Mouse (Mus musculus) heart, embryonic 13.5 days (tissue): ENCODE results near the gene Fam187a. TPM values are rescaled to one million over a fixed set of nuclear protein-coding genes. Genes with fewer than 3 reads are reported as not detected.

ENCODE experiments used
- ATAC-seq: fragments of 200-750 bp; cut with Nextera tagmentation; 2 replicates; pipeline ENCODE4 v1.8.0; 2017; ENCODE audit warnings: moderate TSS enrichment; ENCODE audit not compliant: insufficient number of reproducible peaks, low FRiP score, low TSS enrichment; ENCODE audit errors: extremely low read depth
- H3K27ac ChIP-seq: fragments of 300-500 bp; sonication (generic); replicated peaks from 2 replicates; pipeline ENCODE4 v1.5.1; 2015; ENCODE audit warnings: moderate library complexity, mild to moderate bottlenecking, inconsistent platforms
- H3K27me3 ChIP-seq: fragments of 300-500 bp; sonication (generic); replicated peaks from 2 replicates; pipeline ENCODE4 v1.6.1; 2015; ENCODE audit warnings: mild to moderate bottlenecking, inconsistent platforms
- H3K36me3 ChIP-seq: fragments of 300-500 bp; sonication (generic); 2 replicates; pipeline ENCODE4 v1.6.1; 2015; ENCODE audit warnings: mild to moderate bottlenecking, inconsistent platforms
- H3K4me1 ChIP-seq: fragments of 300-500 bp; sonication (generic); 2 replicates; pipeline ENCODE4 v1.6.1; 2015; ENCODE audit warnings: inconsistent platforms
- H3K4me2 ChIP-seq: fragments of 300-500 bp; sonication (generic); 2 replicates; pipeline ENCODE4 v1.6.1; 2015; ENCODE audit warnings: inconsistent platforms, mild to moderate bottlenecking, moderate library complexity
- H3K4me3 ChIP-seq: fragments of 300-500 bp; sonication (generic); 2 replicates; pipeline ENCODE4 v1.5.1; 2015; ENCODE audit warnings: moderate library complexity, mild to moderate bottlenecking, inconsistent platforms
- H3K9ac ChIP-seq: fragments of 300-500 bp; sonication (generic); 2 replicates; pipeline ENCODE4 v1.6.1; 2015; ENCODE audit warnings: inconsistent platforms, mild to moderate bottlenecking, moderate library complexity
- H3K9me3 ChIP-seq: fragments of 300-500 bp; sonication (generic); 2 replicates; pipeline ENCODE4 v1.6.1; 2016; ENCODE audit warnings: inconsistent platforms
- WGBS: fragments of 180-500 bp; shearing (Covaris S2); methylation state at CpG from one replicate; pipeline ENCODE4 v1.1.7; 2015; ENCODE audit warnings: mixed read lengths; 5-methylcytosine and 5-hydroxymethylcytosine counted together
- polyA plus RNA-seq: library from polyadenylated mRNA; unstranded; fragments of >200 nt; fragmentation: Nextera tagmentation; extraction: Ambion mirVana; gene quantifications from 2 replicates; pipeline ENCODE4 v1.2.1, GENCODE M21; 2015

Fam187a gene
- polyA plus RNA-seq, result not detected in 2 replicates

DNA sequence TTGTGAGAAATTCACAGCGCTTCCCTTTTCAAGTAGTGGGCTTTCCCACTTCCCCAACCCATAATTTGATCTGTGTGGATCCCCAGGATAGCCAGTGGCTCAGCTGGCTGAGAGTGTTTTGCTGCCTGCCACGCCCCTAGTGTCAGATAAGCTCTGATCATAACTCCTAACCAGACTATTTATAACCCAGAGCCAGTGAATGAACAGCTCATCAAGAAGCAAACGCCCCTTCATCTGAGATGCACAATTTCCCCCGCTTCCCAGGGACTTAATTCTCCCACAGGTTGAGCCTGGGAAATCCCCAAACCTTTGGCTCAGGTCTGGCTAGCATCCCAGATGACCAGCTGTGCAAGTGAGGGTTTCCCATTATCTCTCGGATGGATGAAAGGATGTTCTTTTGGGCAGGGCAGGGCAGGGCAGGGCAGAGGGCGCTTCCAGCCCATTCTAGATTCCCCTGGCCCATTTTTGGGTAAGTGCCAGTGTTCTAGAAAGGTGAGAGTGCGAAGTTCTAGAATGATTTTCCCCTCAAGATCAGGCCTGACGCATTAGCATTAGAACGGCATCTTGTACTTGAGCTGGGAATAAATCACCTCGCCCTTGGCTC, at the start of gene Fam187a:
Fam187a (plus strand) TSS at position 554 of the 604 bp plus-strand sequence.
- Histone ChIP-seq H3K4me1 (peaks cover 31% of the 10 kb centered on the region), H3K4me2 (peak within 1 kb of the TSS; percentile 22; the same call in 1 of the 2 replicates), H3K9ac (peak within 1 kb of the TSS; percentile 15; the same call in 1 of the 2 replicates), H3K9me3 (no peaks in the 10 kb centered on the region), H3K27ac (peak within 1 kb of the TSS; percentile 36; the same call in 1 of the 2 replicates), H3K4me3 (no peak within 1 kb of the TSS), H3K36me3 (no peaks in the 10 kb centered on the region), H3K27me3 (peaks cover 52% of the 10 kb centered on the region)
- WGBS, result 48% methylated on average over 10 of the region's 10 CpGs
- ATAC-seq, result no peak

DNA sequence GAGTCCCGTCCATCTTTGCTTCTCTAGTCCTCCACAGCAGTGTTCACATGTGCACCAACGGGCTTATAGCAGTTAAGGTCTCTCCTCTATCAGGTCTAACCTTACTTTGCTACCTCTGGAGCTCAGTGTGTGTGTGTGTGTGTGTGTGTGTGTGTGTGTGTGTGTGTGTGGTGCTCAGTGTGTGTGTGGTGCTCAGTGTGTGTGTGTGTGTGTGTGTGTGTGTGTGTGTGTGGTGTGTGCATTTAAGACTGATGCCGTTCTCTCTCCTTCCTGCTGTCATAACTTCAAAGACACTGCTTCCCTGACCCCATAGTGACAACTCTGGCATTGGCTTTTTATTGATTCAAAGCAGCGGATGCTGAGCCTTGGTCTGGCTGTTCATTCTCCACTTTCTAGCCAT, 49.4 kb upstream of the Fam187a start, which contains the start of gene Higd1b:
Higd1b (plus strand) TSS at position 301 of the 400 bp plus-strand sequence.
- no peak within 1 kb of the TSS for H3K9ac ChIP-seq
- no peak for ATAC-seq
- peaks cover 8% of the 10 kb centered on the region; the same call in 1 of the 2 replicates for H3K4me1 ChIP-seq
- H3K27ac ChIP-seq, result no peak within 1 kb of the TSS
- H3K27me3 ChIP-seq, result no peaks in the 10 kb centered on the region
- WGBS, result 84% methylated on average over 4 of the region's 4 CpGs
- no peak within 1 kb of the TSS for H3K4me3 ChIP-seq
- H3K4me2 ChIP-seq, result no peak within 1 kb of the TSS
- peaks cover 43% of the 10 kb centered on the region for H3K36me3 ChIP-seq
- H3K9me3 ChIP-seq, result no peaks in the 10 kb centered on the region

- WGBS, result 78% methylated on average over 9 of the region's 9 CpGs
- no peak overlapping the region for H3K4me2 ChIP-seq
- no peak overlapping the region for H3K27ac ChIP-seq
- ATAC-seq, result no peak
- H3K4me3 ChIP-seq, result no peak overlapping the region
- no peaks in the 10 kb centered on the region for H3K27me3 ChIP-seq
- no peak overlapping the region for H3K9ac ChIP-seq
- peaks cover 4% of the 10 kb centered on the region; the same call in 1 of the 2 replicates for H3K4me1 ChIP-seq
- H3K36me3 ChIP-seq, result peaks cover 49% of the 10 kb centered on the region
- no peaks in the 10 kb centered on the region for H3K9me3 ChIP-seq
Observed at GRCm38 (mm10) chr11:102836146-102836545, 48.8 kb upstream of the Fam187a start.

DNA sequence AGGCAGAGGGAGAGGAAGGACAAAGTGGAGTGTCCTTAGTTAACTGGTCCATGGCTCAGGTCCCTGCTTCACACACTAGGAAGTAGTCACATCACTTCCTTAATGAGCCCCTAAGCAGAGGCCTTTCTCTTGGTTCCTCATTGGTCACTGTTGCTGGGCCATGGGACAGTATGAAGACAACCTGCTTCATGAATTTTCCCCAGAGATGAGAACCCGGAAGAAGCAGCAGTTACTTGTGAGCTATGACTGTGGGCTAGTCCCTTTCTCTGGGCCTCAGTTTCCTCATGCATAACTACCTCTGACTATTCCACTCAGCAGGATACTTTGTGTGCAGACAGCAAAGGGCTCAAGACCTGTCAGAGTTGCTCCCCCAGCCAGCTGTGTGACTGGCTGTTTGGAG, 47.6 kb upstream of the Fam187a start:
- Histone ChIP-seq H3K36me3 (peaks cover 61% of the 10 kb centered on the region), H3K27me3 (no peaks in the 10 kb centered on the region), H3K9me3 (no peaks in the 10 kb centered on the region), H3K4me3 (no peak overlapping the region), H3K9ac (no peak overlapping the region), H3K4me2 (no peak overlapping the region), H3K4me1 (no peaks in the 10 kb centered on the region), H3K27ac (no peak overlapping the region)
- 90% methylated on average over 1 of the region's 1 CpGs for WGBS
- no peak for ATAC-seq

DNA sequence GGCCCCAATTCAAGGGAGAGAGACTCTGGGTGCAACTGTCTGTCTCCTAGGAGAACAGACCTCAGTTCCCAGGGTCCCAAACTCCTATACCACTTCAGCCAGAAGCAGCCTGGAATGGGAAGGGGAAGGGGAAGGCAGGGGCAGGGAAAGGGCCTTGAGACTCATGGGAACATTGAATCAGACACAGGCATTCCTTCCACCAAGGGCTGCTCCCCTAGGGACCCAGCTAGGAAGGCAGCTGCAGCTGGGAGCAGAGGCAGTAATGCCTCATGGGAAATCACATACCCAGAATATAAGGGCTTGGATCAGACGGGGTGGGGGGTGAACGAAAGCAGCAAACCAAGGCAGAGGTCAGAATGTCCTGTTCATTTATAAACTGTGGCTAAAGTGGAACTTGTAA, 46.8 kb upstream of the Fam187a start:
- Histone ChIP-seq H3K9me3 (no peaks in the 10 kb centered on the region), H3K36me3 (peaks cover 69% of the 10 kb centered on the region), H3K4me3 (no peak overlapping the region), H3K27me3 (no peaks in the 10 kb centered on the region), H3K4me2 (no peak overlapping the region), H3K9ac (no peak overlapping the region), H3K27ac (no peak overlapping the region), H3K4me1 (no peaks in the 10 kb centered on the region)
- 79% methylated on average over 2 of the region's 2 CpGs for WGBS
- no peak for ATAC-seq

GRCm38 (mm10) chr11:102838616-102839150, 46.3 kb upstream of the Fam187a start:
- Histone ChIP-seq H3K4me3 (no peak overlapping the region), H3K9ac (no peak overlapping the region), H3K27me3 (no peaks in the 10 kb centered on the region), H3K27ac (no peak overlapping the region), H3K9me3 (no peaks in the 10 kb centered on the region), H3K4me2 (no peak overlapping the region), H3K36me3 (peaks cover 74% of the 10 kb centered on the region), H3K4me1 (no peaks in the 10 kb centered on the region)
- ATAC-seq, result no peak
- 86% methylated on average over 9 of the region's 9 CpGs for WGBS

DNA sequence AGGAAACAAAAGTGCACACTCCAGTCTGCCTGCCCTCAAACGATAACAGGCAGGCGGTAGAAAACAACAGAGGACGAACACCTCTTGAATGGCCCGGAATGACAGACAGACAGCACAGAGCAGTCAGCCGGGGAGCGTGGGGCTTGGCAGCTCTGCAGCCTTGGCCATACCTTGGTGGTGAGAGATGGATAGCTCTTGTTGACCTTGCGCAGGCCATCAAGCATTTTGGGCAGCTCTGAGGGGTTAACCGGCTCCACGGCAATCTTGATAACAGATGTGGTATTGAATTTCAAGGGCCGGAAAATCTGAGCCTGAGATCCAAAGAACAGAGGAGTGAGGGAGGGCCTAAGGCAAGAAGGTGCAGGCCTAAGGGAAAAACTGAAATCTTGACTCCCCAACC, 39.0 kb upstream of the Fam187a start:
- no peak overlapping the region for H3K27ac ChIP-seq
- H3K36me3 ChIP-seq, result peaks cover 100% of the 10 kb centered on the region
- no peak overlapping the region for H3K4me3 ChIP-seq
- H3K4me1 ChIP-seq, result no peaks in the 10 kb centered on the region
- no peaks in the 10 kb centered on the region for H3K9me3 ChIP-seq
- no peak for ATAC-seq
- no peak overlapping the region for H3K4me2 ChIP-seq
- H3K27me3 ChIP-seq, result no peaks in the 10 kb centered on the region
- no peak overlapping the region for H3K9ac ChIP-seq
- 76% methylated on average over 10 of the region's 10 CpGs for WGBS

- WGBS, result 70% methylated on average over 5 of the region's 5 CpGs
- H3K4me2 ChIP-seq, result no peak overlapping the region
- H3K4me3 ChIP-seq, result no peak overlapping the region
- H3K9ac ChIP-seq, result no peak overlapping the region
- ATAC-seq, result no peak
- H3K27ac ChIP-seq, result no peak overlapping the region
- no peaks in the 10 kb centered on the region for H3K9me3 ChIP-seq
- no peaks in the 10 kb centered on the region for H3K27me3 ChIP-seq
- H3K4me1 ChIP-seq, result no peaks in the 10 kb centered on the region
- H3K36me3 ChIP-seq, result peaks cover 97% of the 10 kb centered on the region
Observed at GRCm38 (mm10) chr11:102851883-102852282, 33.1 kb upstream of the Fam187a start.

- Histone ChIP-seq H3K9me3 (no peaks in the 10 kb centered on the region), H3K9ac (no peak overlapping the region), H3K4me3 (no peak overlapping the region), H3K4me2 (no peak overlapping the region), H3K27ac (no peak overlapping the region), H3K4me1 (no peaks in the 10 kb centered on the region), H3K27me3 (no peaks in the 10 kb centered on the region), H3K36me3 (peaks cover 97% of the 10 kb centered on the region)
- ATAC-seq, result no peak
Observed at GRCm38 (mm10) chr11:102853760-102854159, 31.2 kb upstream of the Fam187a start.

DNA sequence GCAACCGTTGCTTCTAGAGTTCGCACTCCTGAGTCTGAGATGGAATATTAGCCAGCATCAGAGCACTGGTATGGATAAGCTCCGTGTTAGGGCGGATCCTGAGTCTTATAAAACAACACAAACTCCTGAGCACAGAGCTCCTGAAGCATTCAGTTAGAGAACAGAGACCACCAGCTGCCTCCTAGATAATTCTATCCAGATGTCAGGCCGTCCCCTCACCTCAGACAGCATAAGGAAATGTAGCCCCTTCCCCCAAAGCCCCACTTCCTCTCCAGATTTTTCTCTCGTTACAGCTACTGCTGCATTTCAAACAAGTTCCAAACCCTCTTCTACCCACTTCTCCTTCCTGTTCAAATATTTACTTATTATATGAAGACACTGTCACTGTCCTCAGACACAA, 29.0 kb upstream of the Fam187a start:
- Histone ChIP-seq H3K27me3 (no peaks in the 10 kb centered on the region), H3K4me1 (no peaks in the 10 kb centered on the region), H3K36me3 (peaks cover 97% of the 10 kb centered on the region), H3K27ac (no peak overlapping the region), H3K9me3 (no peaks in the 10 kb centered on the region), H3K4me3 (no peak overlapping the region), H3K4me2 (no peak overlapping the region), H3K9ac (no peak overlapping the region)
- WGBS, result 83% methylated on average over 6 of the region's 6 CpGs
- no peak for ATAC-seq

DNA sequence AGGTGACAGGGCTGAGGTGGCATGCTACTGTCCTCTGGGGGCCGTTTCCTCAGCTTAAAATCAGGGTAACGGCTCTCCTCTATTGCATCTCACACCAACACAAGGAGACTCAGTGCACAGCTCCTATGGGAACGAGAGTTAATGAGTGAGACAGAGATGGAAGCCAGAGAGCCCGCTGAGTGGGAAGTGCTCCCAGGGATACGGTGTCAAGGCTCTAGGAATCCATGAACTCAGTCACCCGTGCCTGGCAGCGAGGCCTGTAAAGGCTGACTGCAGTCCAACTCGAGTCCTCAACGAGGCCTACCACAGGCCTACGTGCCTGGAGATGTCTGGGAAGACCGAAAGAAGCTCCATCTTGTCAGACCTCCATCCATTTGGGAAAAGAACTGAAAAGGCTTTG, 26.0 kb upstream of the Fam187a start:
- no peak for ATAC-seq
- Histone ChIP-seq H3K36me3 (peaks cover 98% of the 10 kb centered on the region), H3K9me3 (no peaks in the 10 kb centered on the region), H3K4me2 (no peak overlapping the region), H3K4me3 (no peak overlapping the region), H3K27me3 (no peaks in the 10 kb centered on the region), H3K4me1 (no peaks in the 10 kb centered on the region), H3K9ac (no peak overlapping the region), H3K27ac (no peak overlapping the region)
- 93% methylated on average over 11 of the region's 11 CpGs for WGBS

- H3K4me2 ChIP-seq, result no peak overlapping the region
- no peaks in the 10 kb centered on the region for H3K4me1 ChIP-seq
- no peaks in the 10 kb centered on the region for H3K9me3 ChIP-seq
- H3K27ac ChIP-seq, result no peak overlapping the region
- no peak overlapping the region for H3K9ac ChIP-seq
- WGBS, result 89% methylated on average over 8 of the region's 8 CpGs
- H3K4me3 ChIP-seq, result no peak overlapping the region
- no peak for ATAC-seq
- H3K27me3 ChIP-seq, result no peaks in the 10 kb centered on the region
- peaks cover 95% of the 10 kb centered on the region for H3K36me3 ChIP-seq
Observed at GRCm38 (mm10) chr11:102859933-102860332, 25.0 kb upstream of the Fam187a start.
